Mouse (Mus musculus) midbrain, embryonic 16.5 days (tissue): ENCODE results near the gene Arhgap17. TPM values are rescaled to one million over a fixed set of nuclear protein-coding genes. Genes with fewer than 3 reads are reported as not detected.

Experiments
- ATAC-seq: fragments of 200-750 bp; cut with Nextera tagmentation; 2 replicates; pipeline ENCODE4 v1.8.0; 2017; ENCODE audit warnings: moderate TSS enrichment
- H3K27ac ChIP-seq: fragments of 300-500 bp; sonication (generic); 2 replicates; pipeline ENCODE4 v1.5.1; 2014; ENCODE audit warnings: mild to moderate bottlenecking, low read length, mixed read lengths
- H3K27me3 ChIP-seq: fragments of 300-500 bp; sonication (generic); 2 replicates; pipeline ENCODE4 v1.6.1; 2014; ENCODE audit warnings: low read depth, low read length, mixed read lengths; ENCODE audit not compliant: control insufficient read depth, insufficient read depth
- H3K36me3 ChIP-seq: fragments of 300-500 bp; sonication (generic); 2 replicates; pipeline ENCODE4 v1.6.1; 2014; ENCODE audit warnings: mild to moderate bottlenecking, low read length, moderate library complexity, mixed read lengths; ENCODE audit not compliant: control insufficient read depth, insufficient read depth
- H3K4me1 ChIP-seq: fragments of 300-500 bp; sonication (generic); 2 replicates; pipeline ENCODE4 v1.6.1; 2014; ENCODE audit warnings: mild to moderate bottlenecking, low read length, mixed read lengths; ENCODE audit not compliant: control insufficient read depth, insufficient read depth
- H3K4me2 ChIP-seq: fragments of 300-500 bp; sonication (generic); 2 replicates; pipeline ENCODE4 v1.6.1; 2014; ENCODE audit warnings: mild to moderate bottlenecking, low read length, mixed read lengths
- H3K4me3 ChIP-seq: fragments of 300-500 bp; sonication (generic); 2 replicates; pipeline ENCODE4 v1.5.1; 2014; ENCODE audit warnings: low read depth, mild to moderate bottlenecking, low read length, moderate library complexity, mixed read lengths
- H3K9ac ChIP-seq: fragments of 300-500 bp; sonication (generic); 2 replicates; pipeline ENCODE4 v1.6.1; 2014; ENCODE audit warnings: low read depth, low read length, mixed read lengths
- H3K9me3 ChIP-seq: fragments of 300-500 bp; sonication (generic); replicated peaks from 2 replicates; pipeline ENCODE4 v1.6.1; 2014; ENCODE audit warnings: mild to moderate bottlenecking, low read length, mixed read lengths; ENCODE audit not compliant: control insufficient read depth, poor library complexity, severe bottlenecking
- WGBS: fragments of 180-500 bp; shearing (Covaris S2); extraction: QIAGEN DNeasy Blood & Tissue Kit; methylation state at CpG from one replicate; pipeline ENCODE4 v1.1.7; 2014; 5-methylcytosine and 5-hydroxymethylcytosine counted together
- polyA plus RNA-seq: library from polyadenylated mRNA; unstranded; fragments of >200 nt; fragmentation: Nextera tagmentation; extraction: Ambion mirVana; gene quantifications from 2 replicates; pipeline ENCODE4 v1.2.1, GENCODE M21; 2015

The Arhgap17 gene
- polyA plus RNA-seq, 1 experiment from 2014 or later = 8.3 TPM

- Histone ChIP-seq H3K27ac (no peak overlapping the region), H3K9me3 (no peaks in the 10 kb centered on the region), H3K4me3 (no peak overlapping the region), H3K27me3 (no peaks in the 10 kb centered on the region), H3K9ac (no peak overlapping the region), H3K4me2 (no peak overlapping the region), H3K36me3 (peaks cover 13% of the 10 kb centered on the region), H3K4me1 (no peaks in the 10 kb centered on the region)
- 71% methylated on average over 3 of the region's 3 CpGs for WGBS
- ATAC-seq = no peak
Observed at GRCm38 (mm10) chr7:123401121-123401520, 31.4 kb upstream of the Arhgap17 start.

- no peak for ATAC-seq
- Histone ChIP-seq H3K4me1 (no peaks in the 10 kb centered on the region), H3K27me3 (no peaks in the 10 kb centered on the region), H3K36me3 (peaks cover 7% of the 10 kb centered on the region), H3K4me2 (no peak overlapping the region), H3K4me3 (no peak overlapping the region), H3K27ac (no peak overlapping the region), H3K9ac (no peak overlapping the region), H3K9me3 (no peaks in the 10 kb centered on the region)
- WGBS = 85% methylated on average over 4 of the region's 4 CpGs
Observed at GRCm38 (mm10) chr7:123399286-123399685, 29.6 kb upstream of the Arhgap17 start.

- no peaks in the 10 kb centered on the region for H3K27me3 ChIP-seq
- H3K36me3 ChIP-seq = peaks cover 2% of the 10 kb centered on the region; the same call in 1 of the 2 replicates
- no peak overlapping the region for H3K9ac ChIP-seq
- H3K4me3 ChIP-seq = no peak overlapping the region
- H3K9me3 ChIP-seq = no peaks in the 10 kb centered on the region
- H3K27ac ChIP-seq = no peak overlapping the region
- no peaks in the 10 kb centered on the region for H3K4me1 ChIP-seq
- H3K4me2 ChIP-seq = no peak overlapping the region
- ATAC-seq = no peak
- 27% methylated on average over 7 of the region's 7 CpGs for WGBS
Observed at GRCm38 (mm10) chr7:123398828-123399227, 29.1 kb upstream of the Arhgap17 start.

- no peak for ATAC-seq
- 92% methylated on average over 8 of the region's 8 CpGs for WGBS
- Histone ChIP-seq H3K4me3 (no peak overlapping the region), H3K27me3 (no peaks in the 10 kb centered on the region), H3K9ac (no peak overlapping the region), H3K36me3 (peaks cover 2% of the 10 kb centered on the region; the same call in 1 of the 2 replicates), H3K4me2 (no peak overlapping the region), H3K27ac (no peak overlapping the region), H3K9me3 (no peaks in the 10 kb centered on the region), H3K4me1 (no peaks in the 10 kb centered on the region)
Observed at GRCm38 (mm10) chr7:123397931-123398330, 28.2 kb upstream of the Arhgap17 start.

GRCm38 (mm10) chr7:123397369-123397768 is 27.7 kb upstream of the Arhgap17 start:
- H3K4me2 ChIP-seq = no peak overlapping the region
- no peaks in the 10 kb centered on the region for H3K4me1 ChIP-seq
- H3K9ac ChIP-seq = no peak overlapping the region
- H3K36me3 ChIP-seq = no peaks in the 10 kb centered on the region; the same call in 1 of the 2 replicates
- no peak overlapping the region for H3K4me3 ChIP-seq
- no peak overlapping the region for H3K27ac ChIP-seq
- no peak for ATAC-seq
- no peaks in the 10 kb centered on the region for H3K27me3 ChIP-seq
- no peaks in the 10 kb centered on the region for H3K9me3 ChIP-seq
- WGBS = 87% methylated on average over 8 of the region's 8 CpGs

GRCm38 (mm10) chr7:123396900-123397299 is 27.2 kb upstream of the Arhgap17 start:
- 90% methylated on average over 5 of the region's 5 CpGs for WGBS
- Histone ChIP-seq H3K36me3 (no peaks in the 10 kb centered on the region; the same call in 1 of the 2 replicates), H3K4me3 (no peak overlapping the region), H3K9me3 (no peaks in the 10 kb centered on the region), H3K9ac (no peak overlapping the region), H3K4me2 (no peak overlapping the region), H3K27ac (no peak overlapping the region), H3K4me1 (no peaks in the 10 kb centered on the region), H3K27me3 (no peaks in the 10 kb centered on the region)
- ATAC-seq = no peak

GRCm38 (mm10) chr7:123394271-123394670 is 24.6 kb upstream of the Arhgap17 start:
- Histone ChIP-seq H3K4me1 (no peaks in the 10 kb centered on the region), H3K9ac (no peak overlapping the region), H3K9me3 (no peaks in the 10 kb centered on the region), H3K4me2 (no peak overlapping the region), H3K4me3 (no peak overlapping the region), H3K36me3 (peaks cover 3% of the 10 kb centered on the region; the same call in 1 of the 2 replicates), H3K27me3 (no peaks in the 10 kb centered on the region), H3K27ac (no peak overlapping the region)
- 98% methylated on average over 6 of the region's 6 CpGs for WGBS
- no peak for ATAC-seq

GRCm38 (mm10) chr7:123389686-123390280 is 20.1 kb upstream of the Arhgap17 start:
- H3K4me2 ChIP-seq = no peak overlapping the region
- no peak for ATAC-seq
- H3K9ac ChIP-seq = no peak overlapping the region
- peaks cover 12% of the 10 kb centered on the region for H3K36me3 ChIP-seq
- no peaks in the 10 kb centered on the region for H3K4me1 ChIP-seq
- 89% methylated on average over 6 of the region's 6 CpGs for WGBS
- H3K27ac ChIP-seq = no peak overlapping the region
- H3K9me3 ChIP-seq = no peaks in the 10 kb centered on the region
- no peaks in the 10 kb centered on the region for H3K27me3 ChIP-seq
- no peak overlapping the region for H3K4me3 ChIP-seq

GRCm38 (mm10) chr7:123385693-123386407 is 16.1 kb upstream of the Arhgap17 start:
- Histone ChIP-seq H3K4me3 (no peak overlapping the region), H3K4me1 (no peaks in the 10 kb centered on the region), H3K36me3 (peaks cover 11% of the 10 kb centered on the region), H3K27ac (no peak overlapping the region), H3K4me2 (no peak overlapping the region), H3K9me3 (no peaks in the 10 kb centered on the region), H3K27me3 (no peaks in the 10 kb centered on the region), H3K9ac (no peak overlapping the region)
- 90% methylated on average over 11 of the region's 11 CpGs for WGBS
- no peak for ATAC-seq
